Mouse (Mus musculus) heart, embryonic 11.5 days (tissue): ENCODE measurements at regions not wholly inside any gene's neighbourhood (a gene's known extent, or its start where the extent isn't known, plus 50 kb on each side); places are given as distances from the start of the nearest gene placed in this dataset.

Source experiments
- ATAC-seq: fragments of 200-750 bp; cut with Nextera tagmentation; replicated peaks from 2 replicates; pipeline ENCODE4 v1.8.0; 2017; ENCODE audit warnings: moderate library complexity; ENCODE audit not compliant: insufficient number of reproducible peaks, low FRiP score, low TSS enrichment
- H3K27ac ChIP-seq: fragments of 300-500 bp; sonication (generic); 2 replicates; pipeline ENCODE4 v1.5.1; 2014; ENCODE audit warnings: mild to moderate bottlenecking, low read depth, low read length
- H3K27me3 ChIP-seq: fragments of 300-500 bp; sonication (generic); 2 replicates; pipeline ENCODE4 v1.6.1; 2014; ENCODE audit warnings: mild to moderate bottlenecking, low read length, mixed read lengths; ENCODE audit not compliant: control insufficient read depth, insufficient read depth
- H3K36me3 ChIP-seq: fragments of 300-500 bp; sonication (generic); 2 replicates; pipeline ENCODE4 v1.6.1; 2014; ENCODE audit warnings: mild to moderate bottlenecking, low read length, moderate library complexity, mixed read lengths; ENCODE audit not compliant: control insufficient read depth, insufficient read depth
- H3K4me1 ChIP-seq: fragments of 300-500 bp; sonication (generic); 2 replicates; pipeline ENCODE4 v1.6.1; 2014; ENCODE audit warnings: low read length; ENCODE audit not compliant: control insufficient read depth, insufficient read depth
- H3K4me2 ChIP-seq: fragments of 300-500 bp; sonication (generic); 2 replicates; pipeline ENCODE4 v1.6.1; 2014; ENCODE audit warnings: mild to moderate bottlenecking, moderate library complexity
- H3K4me3 ChIP-seq: fragments of 300-500 bp; sonication (generic); 2 replicates; pipeline ENCODE4 v1.5.1; 2014; ENCODE audit warnings: low read depth, low read length
- H3K9ac ChIP-seq: fragments of 300-500 bp; sonication (generic); 2 replicates; pipeline ENCODE4 v1.6.1; 2014; ENCODE audit warnings: mild to moderate bottlenecking, low read depth, low read length, moderate library complexity
- H3K9me3 ChIP-seq: fragments of 300-500 bp; sonication (generic); replicated peaks from 2 replicates; pipeline ENCODE4 v1.6.1; 2016; ENCODE audit warnings: low read length; ENCODE audit not compliant: control insufficient read depth
- WGBS: fragments of 180-500 bp; shearing (Covaris S2); extraction: QIAGEN DNeasy Blood & Tissue Kit; methylation state at CpG from one replicate; pipeline ENCODE4 v1.1.7; 2014; ENCODE audit not compliant: insufficient replicate concordance; 5-methylcytosine and 5-hydroxymethylcytosine counted together

GRCm38 (mm10) chr8:8325420-8325819 is 335.6 kb downstream of the Efnb2 start:
- no peak for ATAC-seq
- H3K9me3 ChIP-seq, result no peaks in the 10 kb centered on the region
- H3K9ac ChIP-seq, result no peak overlapping the region
- H3K36me3 ChIP-seq, result no peaks in the 10 kb centered on the region
- H3K4me1 ChIP-seq, result no peaks in the 10 kb centered on the region
- H3K4me2 ChIP-seq, result no peak overlapping the region
- H3K27ac ChIP-seq, result no peak overlapping the region
- 42% methylated on average over 4 of the region's 4 CpGs for WGBS
- H3K27me3 ChIP-seq, result no peaks in the 10 kb centered on the region
- no peak overlapping the region for H3K4me3 ChIP-seq

- Histone ChIP-seq H3K27me3 (no peaks in the 10 kb centered on the region), H3K4me1 (no peaks in the 10 kb centered on the region), H3K36me3 (no peaks in the 10 kb centered on the region), H3K9ac (no peak overlapping the region), H3K4me3 (no peak overlapping the region), H3K4me2 (no peak overlapping the region), H3K9me3 (no peaks in the 10 kb centered on the region), H3K27ac (no peak overlapping the region)
- WGBS, result 62% methylated on average over 5 of the region's 5 CpGs
- ATAC-seq, result no peak
Observed at GRCm38 (mm10) chr8:8324520-8324919, 336.5 kb downstream of the Efnb2 start.

GRCm38 (mm10) chr8:8308253-8308652 is 352.8 kb downstream of the Efnb2 start:
- Histone ChIP-seq H3K4me3 (no peak overlapping the region), H3K4me1 (0 out of 2 replicates have a peak, but pooled peaks cover 8% of the 10 kb centered on the region), H3K27me3 (no peaks in the 10 kb centered on the region), H3K36me3 (no peaks in the 10 kb centered on the region), H3K4me2 (no peak overlapping the region), H3K27ac (no peak overlapping the region), H3K9me3 (no peaks in the 10 kb centered on the region), H3K9ac (no peak overlapping the region)
- WGBS, result 77% methylated on average over 7 of the region's 7 CpGs
- no peak for ATAC-seq

- Histone ChIP-seq H3K27ac (no peak overlapping the region), H3K4me2 (0 out of 2 replicates have a peak overlapping the region, but pooled peaks have one; percentile 32)
- WGBS, result 47% methylated on average over 9 of the region's 9 CpGs
Observed at GRCm38 (mm10) chr8:8307487-8307886, 353.6 kb downstream of the Efnb2 start.

GRCm38 (mm10) chr8:8299965-8300767 is 360.9 kb downstream of the Efnb2 start:
- H3K9me3 ChIP-seq, result no peaks in the 10 kb centered on the region
- H3K36me3 ChIP-seq, result no peaks in the 10 kb centered on the region
- no peak overlapping the region for H3K4me2 ChIP-seq
- ATAC-seq, result no peak
- H3K27ac ChIP-seq, result no peak overlapping the region
- H3K4me3 ChIP-seq, result no peak overlapping the region
- H3K27me3 ChIP-seq, result no peaks in the 10 kb centered on the region
- no peak overlapping the region for H3K9ac ChIP-seq
- no peaks in the 10 kb centered on the region for H3K4me1 ChIP-seq
- WGBS, result 75% methylated on average over 6 of the region's 6 CpGs

More at GRCm38 (mm10) chr8:8307487-8307886, 353.6 kb downstream of the Efnb2 start:
- Histone ChIP-seq H3K4me3 (no peak overlapping the region), H3K9ac (no peak overlapping the region), H3K27me3 (no peaks in the 10 kb centered on the region), H3K36me3 (no peaks in the 10 kb centered on the region), H3K4me1 (0 out of 2 replicates have a peak, but pooled peaks cover 8% of the 10 kb centered on the region), H3K9me3 (no peaks in the 10 kb centered on the region)
- ATAC-seq, result no peak

- Histone ChIP-seq H3K9me3 (no peaks in the 10 kb centered on the region), H3K27ac (no peak overlapping the region)
- WGBS, result 64% methylated on average over 6 of the region's 6 CpGs
Observed at GRCm38 (mm10) chr8:8292577-8293247, 368.3 kb downstream of the Efnb2 start.

GRCm38 (mm10) chr8:8285876-8286275 is 375.2 kb downstream of the Efnb2 start:
- H3K4me2 ChIP-seq, result no peak overlapping the region
- no peak overlapping the region for H3K27ac ChIP-seq
- H3K27me3 ChIP-seq, result no peaks in the 10 kb centered on the region
- H3K9me3 ChIP-seq, result no peaks in the 10 kb centered on the region
- no peak overlapping the region for H3K4me3 ChIP-seq
- no peaks in the 10 kb centered on the region for H3K36me3 ChIP-seq
- no peak for ATAC-seq
- H3K9ac ChIP-seq, result no peak overlapping the region
- H3K4me1 ChIP-seq, result no peaks in the 10 kb centered on the region
- 73% methylated on average over 4 of the region's 4 CpGs for WGBS

More at GRCm38 (mm10) chr8:8292577-8293247, 368.3 kb downstream of the Efnb2 start:
- H3K4me2 ChIP-seq, result no peak overlapping the region
- H3K4me3 ChIP-seq, result no peak overlapping the region
- H3K4me1 ChIP-seq, result no peaks in the 10 kb centered on the region
- H3K27me3 ChIP-seq, result no peaks in the 10 kb centered on the region
- no peak overlapping the region for H3K9ac ChIP-seq
- H3K36me3 ChIP-seq, result no peaks in the 10 kb centered on the region
- ATAC-seq, result no peak

- 38% methylated on average over 1 of the region's 1 CpGs for WGBS
- Histone ChIP-seq H3K36me3 (no peaks in the 10 kb centered on the region), H3K4me1 (no peaks in the 10 kb centered on the region), H3K27ac (no peak overlapping the region), H3K4me3 (no peak overlapping the region), H3K4me2 (no peak overlapping the region), H3K9ac (no peak overlapping the region), H3K27me3 (0 out of 2 replicates have a peak, but pooled peaks cover 3% of the 10 kb centered on the region), H3K9me3 (no peaks in the 10 kb centered on the region)
- no peak for ATAC-seq
Observed at GRCm38 (mm10) chr8:8274987-8275386, 386.1 kb downstream of the Efnb2 start.
